Mouse (Mus musculus) lung, postnatal 4 days (tissue): ENCODE measurements around the gene Efna5.

Experiments used
- DNase-seq, 2 experiments: peaks; one replicate each; pipeline ENCODE4 v3.0.0; 2021

Gene Efna5

GRCm38 (mm10) chr17:62853741-62854140 is 27.4 kb downstream of the Efna5 start:
- DNase-seq, result no peak

GRCm38 (mm10) chr17:62852822-62853608 is 28.1 kb downstream of the Efna5 start:
- no peak for DNase-seq

GRCm38 (mm10) chr17:62851268-62851667 is 29.8 kb downstream of the Efna5 start:
- no peak for DNase-seq

GRCm38 (mm10) chr17:62850603-62851002 is 30.5 kb downstream of the Efna5 start:
- DNase-seq, result no peak

- no peak for DNase-seq
Observed at GRCm38 (mm10) chr17:62849676-62850075, 31.4 kb downstream of the Efna5 start.

- no peak for DNase-seq
Observed at GRCm38 (mm10) chr17:62845656-62846055, 35.5 kb downstream of the Efna5 start.

GRCm38 (mm10) chr17:62844329-62844728 is 36.8 kb downstream of the Efna5 start:
- DNase-seq, result no peak

GRCm38 (mm10) chr17:62837336-62837735 is 43.8 kb downstream of the Efna5 start:
- DNase-seq, result no peak

GRCm38 (mm10) chr17:62836598-62837106 is 44.5 kb downstream of the Efna5 start:
- DNase-seq, result no peak

GRCm38 (mm10) chr17:62832550-62833127 is 48.5 kb downstream of the Efna5 start:
- no peak for DNase-seq

GRCm38 (mm10) chr17:62827549-62827948 is 53.6 kb downstream of the Efna5 start:
- no peak for DNase-seq

- no peak for DNase-seq
Observed at GRCm38 (mm10) chr17:62821219-62821618, 59.9 kb downstream of the Efna5 start.

- no peak for DNase-seq
Observed at GRCm38 (mm10) chr17:62819931-62820330, 61.2 kb downstream of the Efna5 start.

- no peak for DNase-seq
Observed at GRCm38 (mm10) chr17:62818821-62819220, 62.3 kb downstream of the Efna5 start.

- DNase-seq, result no peak
Observed at GRCm38 (mm10) chr17:62818337-62818736, 62.8 kb downstream of the Efna5 start.

- DNase-seq, result no peak
Observed at GRCm38 (mm10) chr17:62816879-62817278, 64.2 kb downstream of the Efna5 start.

GRCm38 (mm10) chr17:62813461-62813860 is 67.7 kb downstream of the Efna5 start:
- no peak for DNase-seq

- no peak for DNase-seq
Observed at GRCm38 (mm10) chr17:62807891-62808290, 73.2 kb downstream of the Efna5 start.

GRCm38 (mm10) chr17:62806646-62807045 is 74.5 kb downstream of the Efna5 start:
- DNase-seq, result no peak

- DNase-seq, result no peak
Observed at GRCm38 (mm10) chr17:62802748-62803147, 78.4 kb downstream of the Efna5 start.

GRCm38 (mm10) chr17:62797272-62797671 is 83.8 kb downstream of the Efna5 start:
- DNase-seq, result no peak

GRCm38 (mm10) chr17:62789291-62790290 is 91.5 kb downstream of the Efna5 start:
- DNase-seq, result no peak

- DNase-seq, result no peak
Observed at GRCm38 (mm10) chr17:62788783-62789182, 92.3 kb downstream of the Efna5 start.
